Mouse (Mus musculus) limb, embryonic 11.5 days (tissue): ENCODE results near the gene Ick. TPM values are rescaled to one million over a fixed set of nuclear protein-coding genes. Genes with fewer than 3 reads are reported as not detected.

Source experiments
- ATAC-seq: fragments of 200-750 bp; cut with Nextera tagmentation; 2 replicates; pipeline ENCODE4 v1.8.0; 2017; ENCODE audit warnings: low read depth; ENCODE audit not compliant: insufficient number of reproducible peaks, low FRiP score, low TSS enrichment
- DNase-seq: peaks from one replicate; pipeline ENCODE4 v3.0.0-alpha.2; 2015; ENCODE audit warnings: low spot score
- H3K27ac ChIP-seq: fragments of 300-500 bp; sonication (generic); replicated peaks from 2 replicates; pipeline ENCODE4 v1.5.1; 2014; ENCODE audit warnings: low read depth, mild to moderate bottlenecking, low read length
- H3K27me3 ChIP-seq: fragments of 300-500 bp; sonication (generic); 2 replicates; pipeline ENCODE4 v1.6.1; 2014; ENCODE audit warnings: mild to moderate bottlenecking, low read length, mixed read lengths; ENCODE audit not compliant: control insufficient read depth, insufficient read depth
- H3K36me3 ChIP-seq: fragments of 300-500 bp; sonication (generic); 2 replicates; pipeline ENCODE4 v1.6.1; 2014; ENCODE audit warnings: mild to moderate bottlenecking, low read length, moderate library complexity, mixed read lengths; ENCODE audit not compliant: control insufficient read depth, insufficient read depth
- H3K4me1 ChIP-seq: fragments of 300-500 bp; sonication (generic); 2 replicates; pipeline ENCODE4 v1.6.1; 2014; ENCODE audit warnings: low read length, mixed read lengths; ENCODE audit not compliant: control insufficient read depth, insufficient read depth
- H3K4me2 ChIP-seq: fragments of 300-500 bp; sonication (generic); 2 replicates; pipeline ENCODE4 v1.6.1; 2014; ENCODE audit warnings: low read depth, mild to moderate bottlenecking, moderate library complexity; ENCODE audit not compliant: severe bottlenecking
- H3K4me3 ChIP-seq: fragments of 300-500 bp; sonication (generic); 2 replicates; pipeline ENCODE4 v1.5.1; 2014; ENCODE audit warnings: low read depth, low read length
- H3K9ac ChIP-seq: fragments of 300-500 bp; sonication (generic); 2 replicates; pipeline ENCODE4 v1.6.1; 2014; ENCODE audit warnings: mild to moderate bottlenecking, low read length
- H3K9me3 ChIP-seq: fragments of 300-500 bp; sonication (generic); 2 replicates; pipeline ENCODE4 v1.6.1; 2016; ENCODE audit warnings: low read length; ENCODE audit not compliant: control insufficient read depth
- WGBS: fragments of 180-500 bp; shearing (Covaris S2); extraction: QIAGEN DNeasy Blood & Tissue Kit; methylation state at CpG from one replicate; pipeline ENCODE4 v1.1.7; 2014; 5-methylcytosine and 5-hydroxymethylcytosine counted together
- polyA plus RNA-seq: library from polyadenylated mRNA; unstranded; fragments of >200 nt; fragmentation: Nextera tagmentation; extraction: Ambion mirVana; gene quantifications from 2 replicates; pipeline ENCODE4 v1.2.1, GENCODE M21; 2014

Gene Ick
- polyA plus RNA-seq, 1 experiment from 2014 or later: 42.7 TPM

GRCm38 (mm10) chr9:78193902-78194597 is 85.1 kb downstream of the Ick start:
- WGBS: 51% methylated on average over 9 of the region's 9 CpGs
- no peaks in the 10 kb centered on the region for H3K9me3 ChIP-seq
- H3K36me3 ChIP-seq: no peaks in the 10 kb centered on the region
- H3K27me3 ChIP-seq: no peaks in the 10 kb centered on the region
- no peak overlapping the region for H3K4me2 ChIP-seq
- no peak overlapping the region for H3K27ac ChIP-seq
- no peak overlapping the region for H3K4me3 ChIP-seq
- ATAC-seq (no peak), DNase-seq (peak; percentile 52)
- no peak overlapping the region for H3K9ac ChIP-seq
- H3K4me1 ChIP-seq: peaks cover 9% of the 10 kb centered on the region

- no peak overlapping the region for H3K4me3 ChIP-seq
- no peak overlapping the region for H3K9ac ChIP-seq
- WGBS: 89% methylated on average over 11 of the region's 11 CpGs
- H3K27ac ChIP-seq: no peak overlapping the region
- H3K4me2 ChIP-seq: no peak overlapping the region
- no peak for DNase-seq
- H3K4me1 ChIP-seq: peaks cover 9% of the 10 kb centered on the region
- no peaks in the 10 kb centered on the region for H3K36me3 ChIP-seq
- H3K27me3 ChIP-seq: no peaks in the 10 kb centered on the region
- no peak for ATAC-seq
- no peaks in the 10 kb centered on the region for H3K9me3 ChIP-seq
These were observed 86.0 kb downstream of the Ick start for GRCm38 (mm10) chr9:78195034-78195433.

GRCm38 (mm10) chr9:78197801-78198200 is 88.8 kb downstream of the Ick start:
- H3K36me3 ChIP-seq: no peaks in the 10 kb centered on the region
- H3K9ac ChIP-seq: no peak overlapping the region
- no peaks in the 10 kb centered on the region for H3K27me3 ChIP-seq
- no peak for ATAC-seq
- WGBS: 94% methylated on average over 9 of the region's 9 CpGs
- H3K4me2 ChIP-seq: no peak overlapping the region
- no peak overlapping the region for H3K27ac ChIP-seq
- DNase-seq: no peak
- no peak overlapping the region for H3K4me3 ChIP-seq
- peaks cover 3% of the 10 kb centered on the region; the same call in 1 of the 2 replicates for H3K4me1 ChIP-seq
- no peaks in the 10 kb centered on the region for H3K9me3 ChIP-seq

- H3K9ac ChIP-seq: no peak overlapping the region
- 91% methylated on average over 6 of the region's 6 CpGs for WGBS
These were observed 95.2 kb downstream of the Ick start for GRCm38 (mm10) chr9:78204194-78204593.

GRCm38 (mm10) chr9:78208956-78209355 is 100.0 kb downstream of the Ick start:
- Histone ChIP-seq H3K27ac (no peak overlapping the region), H3K4me2 (no peak overlapping the region), H3K36me3 (peaks cover 4% of the 10 kb centered on the region; the same call in 1 of the 2 replicates), H3K4me3 (no peak overlapping the region), H3K4me1 (peaks cover 3% of the 10 kb centered on the region; the same call in 1 of the 2 replicates), H3K9me3 (no peaks in the 10 kb centered on the region), H3K27me3 (no peaks in the 10 kb centered on the region), H3K9ac (no peak overlapping the region)
- ATAC-seq: no peak
- WGBS: 55% methylated on average over 4 of the region's 4 CpGs
- no peak for DNase-seq

More at GRCm38 (mm10) chr9:78204194-78204593, 95.2 kb downstream of the Ick start:
- DNase-seq: no peak
- Histone ChIP-seq H3K27me3 (no peaks in the 10 kb centered on the region), H3K4me1 (peaks cover 3% of the 10 kb centered on the region; the same call in 1 of the 2 replicates), H3K4me2 (no peak overlapping the region), H3K9me3 (no peaks in the 10 kb centered on the region), H3K4me3 (no peak overlapping the region), H3K27ac (no peak overlapping the region), H3K36me3 (peaks cover 4% of the 10 kb centered on the region; the same call in 1 of the 2 replicates)
- ATAC-seq: no peak

GRCm38 (mm10) chr9:78210079-78210478 is 101.1 kb downstream of the Ick start:
- H3K9me3 ChIP-seq: no peaks in the 10 kb centered on the region
- ATAC-seq (no peak), DNase-seq (no peak)
- no peak overlapping the region for H3K9ac ChIP-seq
- peaks cover 3% of the 10 kb centered on the region; the same call in 1 of the 2 replicates for H3K4me1 ChIP-seq
- H3K4me3 ChIP-seq: no peak overlapping the region
- no peak overlapping the region for H3K27ac ChIP-seq
- 85% methylated on average over 3 of the region's 3 CpGs for WGBS
- no peak overlapping the region for H3K4me2 ChIP-seq
- peaks cover 4% of the 10 kb centered on the region; the same call in 1 of the 2 replicates for H3K36me3 ChIP-seq
- H3K27me3 ChIP-seq: no peaks in the 10 kb centered on the region

GRCm38 (mm10) chr9:78210821-78211220 is 101.8 kb downstream of the Ick start:
- Histone ChIP-seq H3K36me3 (peaks cover 4% of the 10 kb centered on the region; the same call in 1 of the 2 replicates), H3K27ac (no peak overlapping the region), H3K9ac (no peak overlapping the region), H3K9me3 (no peaks in the 10 kb centered on the region), H3K4me3 (no peak overlapping the region), H3K4me1 (peaks cover 3% of the 10 kb centered on the region; the same call in 1 of the 2 replicates), H3K4me2 (no peak overlapping the region), H3K27me3 (no peaks in the 10 kb centered on the region)
- DNase-seq: no peak
- no peak for ATAC-seq
- 95% methylated on average over 2 of the region's 2 CpGs for WGBS

GRCm38 (mm10) chr9:78211521-78211920 is 102.5 kb downstream of the Ick start:
- DNase-seq: no peak
- no peak overlapping the region for H3K4me3 ChIP-seq
- no peak overlapping the region for H3K27ac ChIP-seq
- H3K9ac ChIP-seq: no peak overlapping the region
- no peak overlapping the region for H3K4me2 ChIP-seq
- WGBS: 88% methylated on average over 3 of the region's 3 CpGs
- peaks cover 3% of the 10 kb centered on the region; the same call in 1 of the 2 replicates for H3K4me1 ChIP-seq
- ATAC-seq: no peak
- H3K27me3 ChIP-seq: no peaks in the 10 kb centered on the region
- H3K9me3 ChIP-seq: no peaks in the 10 kb centered on the region
- peaks cover 2% of the 10 kb centered on the region; the same call in 1 of the 2 replicates for H3K36me3 ChIP-seq
